Mouse (Mus musculus) megakaryocyte, adult 5-6 weeks (primary cell): ENCODE data around the gene Fermt1. TPM values are rescaled to one million over a fixed set of nuclear protein-coding genes. Genes with fewer than 3 reads are reported as not detected.

Source experiments
- ATAC-seq: 2 replicates; pipeline ENCODE4 v1.8.0; 2016; ENCODE audit warnings: mild to moderate bottlenecking, inconsistent platforms; ENCODE audit not compliant: poor library complexity, severe bottlenecking
- total RNA-seq, 2 experiments: library from RNA; stranded (forward) in 1 of 2; stranded (reverse) in 1 of 2; fragments of 153-499, 151-499 nt in 1 of 2; fragments of 221-1000, 200-1000 nt in 1 of 2; gene quantifications; 2 replicates each; pipeline versions ENCODE4 v1.2.3 to v1.2.4; 2015 to 2017

Fermt1 gene
- total RNA-seq, 2 experiments from 2014 or later: not detected

- ATAC-seq: peak; percentile 26
Observed at GRCm38 (mm10) chr2:132869682-132870081, 76.0 kb downstream of the Fermt1 start.

- peak; percentile 11; the same call in 1 of the 2 replicates for ATAC-seq
Observed at GRCm38 (mm10) chr2:132867521-132867920, 78.2 kb downstream of the Fermt1 start.

GRCm38 (mm10) chr2:132863325-132863724 lies 82.4 kb downstream of the Fermt1 start:
- no peak for ATAC-seq

- no peak for ATAC-seq
Observed at GRCm38 (mm10) chr2:132861456-132861855, 84.2 kb downstream of the Fermt1 start.

GRCm38 (mm10) chr2:132860435-132860834 lies 85.3 kb downstream of the Fermt1 start:
- no peak for ATAC-seq

GRCm38 (mm10) chr2:132856333-132856732 lies 89.4 kb downstream of the Fermt1 start:
- ATAC-seq: no peak

Other genes starting within 250 kb of the Fermt1 start
- gene Chgb, start 164.6 kb downstream of the Fermt1 start, total RNA-seq (2015): not detected in 2 replicates
- gene Chgb, start 164.6 kb downstream of the Fermt1 start, total RNA-seq (2017): not detected in 2 replicates
- 14.8 and 16.8 TPM in 2 replicates for gene Trmt6, start 129.9 kb downstream of the Fermt1 start, total RNA-seq (2015)
- gene Trmt6, start 129.9 kb downstream of the Fermt1 start, total RNA-seq (2017): 14.9 and 15.1 TPM in 2 replicates
- gene Mcm8, start 129.8 kb downstream of the Fermt1 start, total RNA-seq (2015): 4.8 and 5.8 TPM in 2 replicates
- 5.1 and 7.0 TPM in 2 replicates for gene Mcm8, start 129.8 kb downstream of the Fermt1 start, total RNA-seq (2017)
- 16.2 and 20.8 TPM in 2 replicates for gene Crls1, start 99.2 kb downstream of the Fermt1 start, total RNA-seq (2015)
- 16.2 and 19.1 TPM in 2 replicates for gene Crls1, start 99.2 kb downstream of the Fermt1 start, total RNA-seq (2017)
- 0.11 and 0.31 TPM in 2 replicates for gene Lrrn4, start 65.0 kb downstream of the Fermt1 start, total RNA-seq (2015)
- gene Lrrn4, start 65.0 kb downstream of the Fermt1 start, total RNA-seq (2017): 0.33 TPM in 1 of 2 replicates, not detected in the other